Mouse (Mus musculus): ENCODE data around the gene Wnt7b.

Gene Wnt7b

DNA sequence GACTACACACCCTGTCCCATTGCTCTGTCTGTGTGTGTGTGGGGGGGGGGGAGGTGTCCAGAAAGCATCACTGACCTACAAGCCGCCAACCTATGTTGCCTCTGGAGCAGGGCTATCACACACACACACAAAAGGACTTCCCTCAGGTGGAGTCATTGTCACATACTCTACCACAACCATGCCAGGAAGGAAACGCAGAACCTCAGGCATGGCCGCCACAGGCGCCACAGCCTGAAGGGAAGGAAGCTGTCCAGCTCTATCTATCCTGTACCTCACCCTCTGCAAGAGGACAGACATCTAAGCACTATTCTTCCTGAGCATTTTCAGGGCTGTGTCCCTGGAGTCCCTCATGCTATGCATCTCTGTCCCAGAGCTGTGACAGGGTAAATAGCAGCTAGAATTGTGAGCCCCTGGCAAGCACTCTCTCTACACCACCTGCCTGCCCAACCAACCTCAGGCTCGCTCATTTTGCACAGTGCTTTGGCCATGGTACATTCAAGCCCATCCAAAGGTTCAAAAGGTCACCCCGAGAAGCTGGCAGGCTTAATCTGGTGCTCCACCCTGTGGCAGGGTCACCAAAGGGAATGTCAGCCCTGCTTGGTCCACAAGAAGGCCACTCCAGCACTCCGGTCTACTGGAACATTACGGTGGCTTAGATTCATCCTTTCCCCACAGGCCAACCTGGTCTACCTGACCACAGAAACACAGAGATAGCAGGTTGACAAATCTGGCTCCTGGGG is 12.1 kb downstream of the Wnt7b start:
- no peak for DNase-seq (ENCODE audit: extremely low read depth, low read depth)

DNA sequence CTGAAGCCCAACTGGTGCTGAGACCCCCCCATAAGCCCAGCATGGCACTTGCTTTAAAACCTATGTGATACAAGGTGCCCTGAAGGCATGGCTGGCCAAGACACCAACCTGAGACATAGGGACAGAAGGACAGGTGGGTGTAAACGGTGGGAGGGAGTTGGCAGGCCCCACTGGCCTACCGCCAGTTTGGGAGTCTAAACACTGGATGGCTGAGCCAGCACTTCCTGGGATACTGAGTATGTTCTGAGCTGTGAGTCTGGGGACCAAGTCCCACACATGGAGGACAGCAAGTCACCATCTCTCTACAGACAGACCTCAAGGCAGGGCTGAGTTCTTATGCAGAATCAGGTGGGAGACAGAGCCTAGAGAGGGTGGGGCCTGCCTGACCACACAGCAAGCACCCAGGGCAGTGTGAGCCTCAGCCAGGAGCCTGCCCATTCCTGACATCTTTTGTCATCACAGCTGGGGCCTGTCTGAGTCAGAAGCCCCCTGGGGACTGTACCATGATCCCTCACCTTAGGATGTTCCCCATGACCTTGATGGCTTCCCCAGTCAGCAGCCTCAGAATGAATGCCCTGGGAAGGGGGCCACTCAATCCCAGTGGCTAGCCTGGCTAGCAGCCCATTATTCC is 13.0 kb downstream of the Wnt7b start:
- DNase-seq (ENCODE audit: extremely low read depth, low read depth): no peak

DNA sequence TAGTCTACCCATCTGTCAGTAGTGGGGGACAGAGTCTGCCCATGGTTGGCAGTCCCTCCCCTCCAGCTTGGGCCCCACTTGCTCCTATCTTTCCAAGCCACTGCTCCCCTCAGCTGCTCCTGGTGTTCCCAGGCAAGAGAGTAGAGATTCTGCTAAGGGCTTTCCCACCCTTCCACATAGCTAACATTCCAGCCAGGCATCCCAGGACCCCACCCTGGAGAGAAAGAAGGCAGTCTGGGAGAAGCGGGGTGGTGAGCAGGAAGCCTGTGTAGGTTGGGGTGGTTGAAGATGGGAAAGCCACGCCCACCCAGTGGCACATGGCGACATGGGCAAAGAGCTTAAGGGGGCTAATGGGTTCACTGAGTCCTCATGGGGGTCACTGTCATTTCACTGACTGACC is 13.9 kb downstream of the Wnt7b start:
- no peak for DNase-seq (ENCODE audit: extremely low read depth, low read depth)

DNA sequence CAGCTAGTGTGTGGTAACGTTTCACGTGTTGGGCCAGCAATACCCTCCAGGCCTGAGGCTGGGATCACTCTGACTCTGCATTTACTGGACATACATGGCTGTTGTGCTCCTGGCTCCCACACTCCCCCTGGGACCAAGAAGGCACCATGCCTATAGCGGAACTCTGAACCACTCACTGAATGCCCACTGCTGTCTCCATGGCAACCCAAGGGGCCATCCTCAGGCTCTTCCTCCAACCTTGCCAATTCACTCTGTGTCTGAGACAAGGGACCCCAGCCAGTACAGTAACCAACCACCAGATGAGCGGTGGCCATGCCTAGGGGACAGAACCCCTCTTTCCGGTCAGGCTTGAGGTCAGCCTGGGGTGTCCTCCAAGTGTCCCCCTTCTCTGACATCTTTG is 17.3 kb downstream of the Wnt7b start:
- no peak for DNase-seq (ENCODE audit: extremely low read depth, low read depth)

DNA sequence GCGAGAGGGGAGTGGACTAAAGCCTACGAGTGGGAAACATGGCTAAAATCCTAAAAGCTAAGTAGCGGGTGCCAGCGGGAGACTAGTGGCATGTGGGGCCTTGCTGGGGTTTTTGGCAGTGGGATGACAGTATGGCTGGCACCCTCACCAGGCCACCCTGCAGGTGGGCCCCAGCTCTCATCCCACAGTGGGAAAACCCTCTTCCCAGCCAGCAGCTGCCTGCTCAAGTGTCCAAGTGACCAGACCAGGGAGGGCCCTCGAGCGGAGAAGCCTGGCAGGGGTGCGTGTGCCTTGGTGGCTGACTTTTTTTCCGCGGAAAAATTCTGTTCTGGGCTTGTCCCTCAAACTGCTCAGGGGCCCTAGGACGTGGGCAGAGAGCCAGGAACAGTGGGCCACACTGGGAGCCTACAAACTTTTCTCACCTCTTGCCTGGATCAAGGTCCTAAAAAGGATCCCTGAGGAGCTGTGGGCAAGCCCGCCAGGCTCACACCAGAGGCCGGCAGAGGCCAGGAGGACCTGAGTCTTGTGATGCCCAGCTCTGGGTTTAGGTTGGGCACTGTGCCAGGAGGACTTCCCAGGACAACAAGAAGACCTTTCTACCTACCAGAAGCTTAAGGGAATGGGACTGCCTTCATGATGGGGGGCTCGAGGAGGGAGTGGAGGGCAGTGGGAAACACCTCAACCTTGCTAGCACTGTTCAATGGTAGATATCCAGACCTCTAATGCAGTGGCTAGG is 18.1 kb downstream of the Wnt7b start:
- DNase-seq (ENCODE audit: extremely low read depth, low read depth): no peak

DNA sequence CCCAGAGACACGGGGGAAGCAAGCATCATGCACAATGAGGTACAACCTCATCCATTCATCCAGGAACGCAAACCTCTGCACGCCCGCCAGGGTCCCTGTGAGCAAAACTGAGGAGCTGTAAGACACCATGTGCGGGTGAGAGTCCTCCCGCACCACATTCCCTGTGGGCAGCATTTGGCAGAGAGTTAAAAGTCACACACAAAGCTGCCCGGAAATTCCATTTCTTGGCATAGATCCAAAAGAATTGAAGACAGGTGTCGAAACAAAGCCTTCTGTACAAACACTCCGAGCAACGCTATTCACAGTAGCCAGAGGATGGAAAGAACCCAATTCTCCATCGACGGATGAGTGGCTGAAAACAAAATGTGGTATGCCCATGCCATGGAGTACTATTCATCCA is 20.3 kb downstream of the Wnt7b start:
- no peak for DNase-seq (ENCODE audit: extremely low read depth, low read depth)

DNA sequence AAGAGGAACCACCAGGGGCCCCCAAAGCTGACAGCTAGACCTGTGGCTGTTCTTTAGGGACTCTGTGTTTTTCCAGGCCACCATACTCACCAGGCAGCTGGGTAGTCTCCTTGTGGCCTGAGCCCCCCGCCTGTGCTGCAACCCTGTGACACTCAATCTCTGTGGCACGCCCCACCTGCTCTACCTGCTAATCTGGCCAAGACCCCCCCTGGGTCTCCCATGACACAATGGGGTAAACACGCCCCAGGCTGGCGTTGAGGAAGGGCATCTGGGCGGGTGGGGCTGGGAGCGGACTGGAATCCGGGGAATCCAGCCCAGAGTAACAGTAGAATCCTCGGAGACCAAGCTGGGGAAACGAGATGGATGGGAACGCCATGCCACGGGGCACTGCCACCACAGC is 21.4 kb downstream of the Wnt7b start:
- DNase-seq (ENCODE audit: extremely low read depth, low read depth): no peak

DNA sequence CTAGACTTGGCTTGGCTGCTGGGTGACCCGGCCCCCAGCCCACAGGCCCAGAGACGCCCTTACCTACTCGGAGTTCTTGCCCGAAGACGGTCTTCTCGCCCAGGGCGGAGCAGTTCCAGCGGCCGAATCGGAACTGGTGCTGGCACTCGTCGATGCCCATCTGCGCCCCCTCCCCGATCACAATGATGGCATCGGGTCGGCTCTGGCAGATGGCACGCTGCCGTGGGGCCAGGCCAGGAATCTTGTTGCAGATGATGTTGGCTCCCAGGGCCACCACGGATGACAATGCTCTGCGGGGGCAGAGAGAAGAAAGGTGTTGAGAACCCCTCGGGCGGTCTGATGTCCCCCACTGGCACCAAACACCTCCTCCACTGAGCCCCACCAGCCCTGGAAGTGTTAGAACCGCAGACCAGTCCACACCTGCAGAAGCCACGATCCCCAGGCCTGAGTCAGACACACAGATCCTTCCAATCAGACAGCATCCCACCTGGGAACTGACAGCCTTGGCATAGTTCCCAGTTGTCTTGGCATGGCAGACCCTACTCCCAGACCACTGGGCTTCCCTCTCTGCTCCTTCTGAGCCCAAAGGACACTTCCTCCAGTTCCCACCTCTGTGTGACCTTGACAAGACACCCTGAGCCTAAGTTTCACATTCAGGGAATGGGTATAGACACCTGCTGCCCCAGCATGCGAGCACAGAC is 23.3 kb downstream of the Wnt7b start:
- DNase-seq (ENCODE audit: extremely low read depth, low read depth): no peak

DNA sequence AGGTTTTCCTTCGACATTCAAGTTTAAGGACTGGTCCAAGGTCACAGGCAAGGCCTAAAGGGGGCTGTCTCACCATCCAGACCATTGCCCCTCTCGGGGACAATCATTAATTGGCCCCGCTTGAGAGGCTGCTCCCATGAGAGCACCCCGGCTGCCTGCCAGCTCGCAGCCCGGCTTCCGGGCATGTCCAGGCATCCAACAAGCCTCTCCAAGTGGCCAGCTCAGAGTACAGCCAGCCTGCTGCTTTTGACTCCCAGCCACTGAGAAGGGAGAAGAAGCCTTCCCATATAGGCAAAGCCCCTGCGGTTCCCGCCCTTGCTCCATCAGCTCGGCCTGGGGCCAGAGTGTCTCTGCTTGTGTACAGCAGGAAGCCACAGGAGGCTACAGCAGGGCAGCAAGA is 26.5 kb downstream of the Wnt7b start:
- no peak for DNase-seq (ENCODE audit: extremely low read depth, low read depth)

DNA sequence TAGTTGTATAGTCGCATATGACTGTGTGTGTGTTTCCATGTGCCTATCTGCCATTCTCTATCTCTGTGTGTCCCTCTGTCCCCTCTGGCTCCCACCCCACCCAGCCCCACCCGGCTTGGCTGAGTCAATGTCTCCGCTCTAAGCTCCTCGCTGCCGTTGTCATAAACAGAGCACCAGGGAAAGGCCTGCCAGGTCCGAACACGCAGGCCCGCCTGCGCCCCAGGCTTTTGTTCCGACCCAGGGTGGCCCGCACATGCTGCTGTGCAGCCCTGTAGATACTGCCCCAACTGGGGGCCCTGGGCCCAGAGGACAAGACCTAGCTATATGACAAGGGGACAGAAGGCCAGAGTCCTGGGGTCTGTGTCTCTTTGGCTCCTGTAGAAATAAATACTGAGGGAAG is 28.9 kb downstream of the Wnt7b start:
- no peak for DNase-seq (ENCODE audit: extremely low read depth, low read depth)

DNA sequence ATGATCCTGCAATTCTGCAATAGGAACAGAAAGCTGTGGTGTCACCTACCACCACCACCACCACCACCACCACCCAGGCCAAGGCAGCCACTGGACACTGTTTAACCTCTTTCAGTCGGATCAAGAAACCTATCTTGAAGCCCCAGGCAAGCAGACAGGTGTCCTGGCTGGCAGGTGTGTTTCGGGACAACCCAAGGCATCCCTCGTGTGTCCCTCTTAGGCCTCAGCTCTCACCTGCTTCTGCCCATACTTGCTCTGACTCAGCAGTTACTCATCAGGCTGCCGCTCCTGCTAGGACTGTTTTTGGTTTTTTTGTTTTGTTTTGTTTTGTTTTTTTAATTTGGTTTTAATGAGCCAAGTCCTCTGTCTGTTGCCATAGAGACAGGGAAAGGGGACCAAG is 35.8 kb downstream of the Wnt7b start:
- DNase-seq (ENCODE audit: extremely low read depth, low read depth): no peak

DNA sequence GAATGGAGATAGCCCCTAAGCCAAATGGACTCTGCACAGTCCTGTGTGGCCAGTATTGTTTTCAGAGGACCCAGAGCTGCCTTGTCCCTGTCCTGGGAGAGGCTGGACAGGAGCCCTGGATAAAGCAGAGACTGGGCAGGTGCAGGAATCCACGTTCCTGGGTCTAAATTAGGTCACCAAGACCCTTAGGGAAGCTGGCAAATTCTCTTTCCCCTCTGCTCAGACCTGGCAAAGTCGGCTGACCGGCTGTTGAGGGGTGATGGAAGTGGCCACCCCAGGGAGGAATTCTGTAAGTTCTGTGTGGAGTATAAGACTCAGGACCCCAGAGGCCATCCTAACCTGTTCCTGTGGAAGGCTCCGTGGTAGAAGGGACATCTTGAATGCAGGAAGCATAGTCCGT is 36.9 kb downstream of the Wnt7b start:
- DNase-seq (ENCODE audit: extremely low read depth, low read depth): no peak

DNA sequence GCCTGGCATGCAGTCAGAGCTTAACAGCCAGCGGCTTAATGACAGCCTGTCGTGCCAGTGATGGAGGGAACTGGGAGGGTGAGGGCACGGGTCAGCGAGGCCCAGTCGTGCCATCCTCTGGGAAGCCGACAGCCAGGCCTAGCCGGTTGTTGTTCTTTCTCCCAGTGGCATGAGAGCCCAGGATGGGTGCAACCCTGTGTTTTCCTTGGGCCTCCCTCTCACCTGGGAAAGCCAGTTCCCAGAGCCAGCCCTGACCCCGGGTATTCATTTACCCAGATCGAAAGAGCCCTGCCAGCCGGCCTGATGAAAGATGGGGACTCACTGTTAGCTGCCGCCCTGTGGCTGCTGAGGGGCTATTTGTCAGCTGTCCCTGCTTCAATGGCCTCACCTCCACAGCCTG is 44.1 kb downstream of the Wnt7b start:
- no peak for DNase-seq (ENCODE audit: extremely low read depth, low read depth)

DNA sequence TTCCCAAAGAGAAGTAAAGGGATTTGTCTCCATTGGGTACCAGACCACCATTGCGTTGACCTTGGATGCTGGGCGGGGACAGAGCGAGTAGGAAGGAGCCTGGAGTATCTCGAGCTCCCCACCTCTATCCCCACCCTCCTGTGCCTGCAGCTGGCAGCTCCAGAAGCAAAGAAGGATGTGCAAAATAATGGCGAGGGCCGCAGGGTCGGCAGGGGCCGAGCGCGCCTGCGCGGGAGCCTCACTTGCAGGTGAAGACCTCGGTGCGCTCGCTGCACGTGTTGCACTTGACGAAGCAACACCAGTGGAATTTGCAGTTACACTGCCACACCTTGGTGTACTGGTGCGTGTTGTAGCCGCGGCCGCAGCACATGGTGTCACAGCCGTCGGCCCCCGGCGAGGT is 45.1 kb downstream of the Wnt7b start:
- DNase-seq (ENCODE audit: extremely low read depth, low read depth): no peak

DNA sequence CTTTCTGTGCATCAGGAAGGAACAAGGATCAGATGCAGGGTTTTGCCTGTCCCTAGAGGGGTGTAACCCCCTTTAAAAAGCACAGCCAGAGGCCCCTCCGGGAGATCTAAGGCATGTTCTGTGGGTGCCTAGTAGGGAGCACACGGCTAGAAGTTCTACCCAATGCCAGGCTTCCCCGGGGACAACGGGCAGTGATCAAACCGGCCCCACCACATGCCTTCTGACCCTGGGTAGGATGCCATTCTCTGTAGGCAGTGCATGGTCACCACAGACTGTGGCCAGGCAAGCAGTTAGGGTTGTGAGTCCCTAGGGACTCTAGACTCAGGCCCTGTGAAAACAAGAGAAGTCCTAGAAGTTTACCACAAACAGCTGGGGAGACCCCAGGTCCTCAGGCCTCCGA is 47.6 kb downstream of the Wnt7b start:
- no peak for DNase-seq (ENCODE audit: extremely low read depth, low read depth)

DNA sequence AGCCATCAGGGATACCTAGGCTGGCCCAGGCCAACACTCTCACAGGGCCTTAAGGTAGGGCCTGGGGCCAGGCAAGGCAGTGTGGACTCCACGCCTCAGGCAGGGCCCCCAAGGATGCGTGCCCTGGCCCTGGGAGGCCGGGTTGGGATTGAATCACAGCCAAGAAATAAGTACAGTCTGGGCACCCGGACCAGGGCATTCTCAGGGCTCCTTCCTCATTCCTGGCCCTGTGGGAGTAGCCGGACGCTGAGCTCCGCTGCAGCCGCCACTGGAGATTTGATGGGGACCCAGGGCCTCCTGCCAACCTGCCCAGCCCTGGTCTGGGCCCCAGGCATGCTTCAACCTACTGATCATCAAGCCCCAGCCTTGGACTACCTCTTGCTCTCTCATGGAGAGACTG is 48.1 kb downstream of the Wnt7b start:
- no peak for DNase-seq (ENCODE audit: extremely low read depth, low read depth)

DNA sequence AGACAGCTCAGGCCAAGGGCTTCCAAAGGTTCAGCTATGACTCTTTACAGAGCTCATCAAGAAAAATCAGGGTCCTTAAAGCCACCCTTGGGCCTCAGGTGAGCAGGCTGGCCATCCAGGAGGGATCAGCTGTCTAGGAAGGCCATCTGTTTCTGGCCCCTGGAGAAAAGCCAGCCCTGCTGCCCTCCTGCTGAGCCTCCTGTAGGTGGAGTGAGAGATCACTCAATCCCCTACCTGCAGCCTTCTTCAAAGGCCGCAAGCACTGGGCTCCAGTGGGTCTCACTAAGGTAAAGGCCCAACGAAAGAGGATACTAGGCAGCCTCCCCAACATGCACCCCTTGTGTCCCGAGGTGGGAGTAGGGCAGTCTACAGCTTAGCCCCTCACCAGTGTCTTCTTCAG is 50.2 kb downstream of the Wnt7b start:
- DNase-seq (ENCODE audit: extremely low read depth, low read depth): no peak

DNA sequence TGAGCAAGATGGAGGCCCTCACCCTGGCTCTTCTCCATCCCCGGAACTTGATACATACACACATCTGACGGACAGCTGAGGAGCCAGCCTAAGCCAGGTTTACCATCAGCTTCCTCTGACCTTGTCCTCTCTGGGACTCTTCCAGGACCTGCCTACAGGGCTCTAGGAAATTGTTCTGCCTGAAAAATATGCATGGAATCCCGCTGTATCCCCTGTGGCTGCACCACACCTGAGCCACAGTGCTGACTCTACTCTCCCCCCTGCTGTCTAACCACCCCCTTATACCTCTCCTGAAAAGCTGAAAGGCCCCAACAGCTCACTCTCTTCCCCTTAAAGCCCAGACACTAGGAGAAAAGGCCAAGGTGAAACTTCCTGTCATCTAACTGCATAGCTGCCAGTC is 52.4 kb downstream of the Wnt7b start:
- no peak for DNase-seq (ENCODE audit: extremely low read depth, low read depth)

DNA sequence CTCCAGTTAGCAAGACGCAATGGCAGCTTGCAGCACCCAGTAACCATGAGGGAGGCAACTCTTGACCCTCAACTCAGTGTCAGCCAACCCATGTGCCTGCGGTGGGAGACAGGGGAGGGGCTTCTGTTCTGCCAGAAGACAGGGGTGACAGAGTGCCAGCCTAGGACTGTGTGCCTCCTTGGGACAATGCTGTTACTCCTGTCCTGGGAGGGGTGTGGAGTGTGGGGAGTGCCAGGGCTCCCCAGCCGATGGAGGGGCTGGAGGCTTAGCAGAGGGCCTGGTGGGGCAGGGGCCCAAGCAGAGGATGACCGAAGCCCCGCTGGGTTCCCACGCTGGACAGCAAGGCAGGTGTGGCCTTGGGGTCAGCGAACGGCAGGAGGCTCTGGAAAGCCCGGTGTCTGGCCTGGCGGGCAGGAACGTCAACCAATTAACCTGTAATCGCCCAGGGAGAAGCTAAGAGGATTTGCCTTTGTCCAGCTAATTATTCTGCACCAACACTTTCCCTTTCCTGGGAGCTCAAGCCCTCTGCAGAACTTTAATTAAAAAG is 57.8 kb downstream of the Wnt7b start:
- DNase-seq (ENCODE audit: extremely low read depth, low read depth): no peak

DNA sequence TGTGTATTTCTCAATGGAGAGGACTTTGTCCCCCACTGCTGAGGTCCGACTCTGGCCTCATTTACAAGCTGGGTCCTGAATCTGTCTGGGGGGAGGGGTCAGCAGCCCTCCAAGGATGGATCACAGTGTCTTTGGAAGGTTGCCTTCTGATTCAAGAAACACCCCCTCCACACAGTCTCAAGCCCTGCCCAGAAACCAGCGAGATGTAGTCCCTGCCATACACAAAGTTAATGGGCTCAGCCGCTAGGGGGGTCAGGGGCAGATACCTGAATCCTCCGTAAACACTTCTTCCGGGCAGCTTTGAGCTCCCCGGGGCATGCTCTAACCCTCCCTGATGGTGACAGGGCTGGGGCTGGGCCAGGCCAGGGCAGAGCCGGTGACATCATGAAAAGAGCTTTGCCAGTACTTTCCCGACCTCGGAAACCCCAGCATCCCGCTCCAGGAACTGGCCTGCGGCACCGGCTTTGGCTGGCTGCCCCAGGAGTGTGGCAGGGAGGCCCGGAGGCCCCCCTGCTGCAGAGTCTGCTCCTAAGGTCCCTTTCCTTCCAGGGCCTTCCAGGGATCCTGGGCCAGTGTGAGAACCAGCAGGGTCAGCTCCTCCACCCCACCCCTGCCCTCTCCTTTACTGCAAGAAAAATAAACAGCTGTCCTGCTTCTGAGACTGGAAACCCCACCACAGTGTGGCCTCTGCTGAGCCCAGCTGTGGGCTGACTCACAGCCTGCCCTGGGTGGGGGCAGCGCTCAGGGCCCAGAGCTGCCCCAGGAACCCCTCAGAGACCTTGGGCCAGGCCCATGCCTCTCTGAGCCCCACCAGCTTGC is 58.9 kb downstream of the Wnt7b start:
- DNase-seq (ENCODE audit: extremely low read depth, low read depth): no peak

DNA sequence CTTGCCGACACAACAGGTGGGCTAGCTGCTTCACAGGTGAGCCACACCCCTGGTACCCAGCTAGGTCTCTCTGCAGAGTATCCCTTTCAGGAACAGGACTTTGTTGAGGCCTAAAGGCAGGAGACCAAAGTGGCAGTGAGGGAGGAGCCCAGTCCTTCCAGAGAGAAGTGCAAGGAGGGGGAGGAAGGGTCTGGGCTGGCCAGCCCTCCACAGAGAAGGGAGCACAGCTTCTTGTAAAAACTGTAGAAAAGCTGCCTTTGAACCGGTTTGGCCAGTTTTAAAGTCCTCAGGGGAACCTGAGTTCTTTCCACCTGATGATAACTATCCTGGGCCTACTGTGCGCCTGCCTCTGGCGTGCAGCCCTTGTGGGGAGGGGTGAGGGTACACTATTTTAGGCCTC is 62.8 kb downstream of the Wnt7b start:
- DNase-seq (ENCODE audit: extremely low read depth, low read depth): no peak
